Mouse (Mus musculus): ENCODE data around the gene Hoxd12.
A peak's percentile ranks its signal among the peaks of the same experiment; 100 is the strongest.

The Hoxd12 gene

GRCm38 (mm10) chr2:74663291-74663925 is 11.4 kb upstream of the Hoxd12 start:
- DNase-seq (ENCODE audit: low spot score), result peak; percentile 18

DNA sequence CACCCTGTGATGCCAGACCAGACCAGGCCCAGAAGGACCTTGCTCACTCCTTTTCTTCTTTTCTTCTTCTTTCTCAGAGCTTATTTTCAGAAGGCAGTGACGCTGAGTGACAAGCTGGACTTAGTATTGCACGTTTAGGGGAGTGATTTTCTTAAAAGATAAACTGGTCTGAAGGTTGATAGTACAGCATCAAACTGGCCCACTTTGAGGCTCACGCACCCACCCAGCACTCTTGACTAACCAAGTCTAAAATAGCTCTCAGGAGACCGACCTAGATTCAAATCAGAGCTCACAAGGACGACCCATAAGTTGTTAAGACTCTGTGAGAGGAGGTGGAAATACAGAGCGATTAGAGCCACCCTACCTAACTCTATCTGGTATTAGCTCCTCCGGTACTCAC is 8.4 kb upstream of the Hoxd12 start:
- no peak for DNase-seq (ENCODE audit: low spot score)

DNA sequence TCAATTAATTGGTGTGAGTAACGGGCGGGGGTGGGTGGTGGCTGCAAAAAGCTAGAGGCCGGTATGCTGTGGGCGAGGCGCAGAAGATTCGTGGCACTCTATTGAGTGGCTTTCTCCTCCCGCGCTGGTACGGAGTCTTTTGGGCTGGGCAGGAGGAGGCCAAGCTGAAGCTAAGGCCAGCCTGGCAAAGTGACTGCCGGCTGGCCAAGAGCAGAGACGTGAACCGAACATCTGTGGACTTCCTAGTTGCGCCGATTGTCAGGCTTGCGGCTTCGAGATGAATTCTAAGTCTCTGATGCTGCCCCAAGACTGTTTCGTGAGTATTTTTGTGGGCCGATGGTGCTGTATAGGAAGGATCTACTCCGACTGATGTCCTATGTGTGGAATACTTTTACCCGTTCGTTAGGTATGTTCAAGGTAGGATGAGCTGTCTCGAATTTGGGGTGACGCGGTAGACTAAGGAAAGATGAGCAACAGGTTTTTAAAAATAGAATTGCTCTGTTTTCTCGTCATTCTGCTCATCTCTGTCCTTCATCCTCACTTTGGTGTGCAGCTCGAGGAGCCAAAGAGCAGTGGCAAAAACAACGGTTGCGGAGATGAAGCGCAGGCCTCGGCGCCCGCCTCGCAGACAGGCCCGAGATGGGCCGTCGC is 7.5 kb upstream of the Hoxd12 start:
- no peak for DNase-seq (ENCODE audit: low spot score)

GRCm38 (mm10) chr2:74667842-74668357 is 6.9 kb upstream of the Hoxd12 start, which contains the start of gene Hoxd13:
Gene Hoxd13, plus strand, starts transcription at chr2:74668310.
- peak; percentile 17 for DNase-seq (ENCODE audit: low spot score)

GRCm38 (mm10) chr2:74668370-74669229 is 6.2 kb upstream of the Hoxd12 start:
- peak; percentile 11 for DNase-seq (ENCODE audit: low spot score)

DNA sequence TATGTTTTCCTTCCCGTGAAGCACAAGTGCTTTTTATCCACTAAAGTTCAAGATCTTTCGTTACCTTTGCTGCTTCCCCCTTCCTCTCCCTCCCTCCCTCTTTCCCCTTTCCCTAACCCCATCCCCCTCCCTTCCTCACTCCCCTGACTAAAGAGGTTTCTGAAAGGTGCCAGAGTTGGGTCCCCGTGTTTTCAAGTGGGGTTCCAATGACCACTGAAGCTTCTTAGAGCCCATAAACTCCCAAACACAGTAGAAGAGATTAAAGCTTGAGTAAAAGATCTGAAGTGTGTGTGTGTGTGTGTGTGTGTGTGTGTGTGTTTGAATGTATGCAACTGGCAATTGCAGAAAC is 5.6 kb upstream of the Hoxd12 start:
- no peak for DNase-seq (ENCODE audit: low spot score)

- no peak for DNase-seq (ENCODE audit: low spot score)
These were observed 5.1 kb upstream of the Hoxd12 start for GRCm38 (mm10) chr2:74669650-74670235.

GRCm38 (mm10) chr2:74670632-74671188 is 4.1 kb upstream of the Hoxd12 start:
- DNase-seq (ENCODE audit: low spot score), result no peak

GRCm38 (mm10) chr2:74671847-74672246 is 3.0 kb upstream of the Hoxd12 start:
- DNase-seq (ENCODE audit: low spot score), result no peak

DNA sequence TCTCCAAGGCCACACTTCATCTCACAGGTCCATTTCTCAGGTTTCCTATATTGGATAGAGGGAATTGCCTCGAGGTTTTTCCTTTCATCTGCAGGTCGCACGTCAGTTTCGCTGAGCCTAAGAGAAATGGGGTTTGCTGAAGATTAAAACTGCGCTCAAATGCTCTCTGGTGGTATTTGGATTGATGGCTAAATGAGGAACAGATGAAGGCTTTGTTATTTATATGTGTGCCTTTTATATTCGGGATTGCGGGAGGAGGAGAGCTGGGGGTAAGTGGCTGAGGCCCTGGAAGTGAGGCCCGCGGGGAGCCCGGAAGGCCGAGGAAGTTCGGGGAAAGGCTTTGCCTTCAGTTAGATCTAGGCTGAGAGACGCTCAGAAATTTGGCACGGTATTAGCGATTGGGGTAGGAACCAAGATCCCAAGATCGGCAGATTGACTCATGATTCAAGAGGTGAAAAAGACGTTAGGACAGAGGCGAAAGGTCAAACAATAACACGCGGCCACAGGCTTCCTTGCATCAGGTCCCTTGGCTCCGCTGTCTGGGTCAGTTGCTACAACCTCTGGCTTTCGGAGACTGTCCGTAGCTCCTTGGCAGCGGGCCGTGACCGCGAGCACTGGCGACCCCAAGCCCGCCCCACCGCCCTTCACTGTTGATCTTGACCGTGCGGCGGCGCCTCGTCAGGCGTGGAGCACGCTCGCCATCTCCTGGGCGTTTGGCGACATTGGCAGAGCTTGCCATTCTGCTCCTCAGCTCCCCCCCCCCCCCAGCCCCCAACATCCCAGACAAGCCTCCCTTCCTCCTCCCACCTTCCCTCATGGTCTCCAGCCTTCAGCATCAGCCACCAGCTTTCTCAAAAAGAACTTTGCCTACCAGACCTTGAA is 2.1 kb upstream of the Hoxd12 start:
- DNase-seq (ENCODE audit: low spot score), result peak; percentile 55

GRCm38 (mm10) chr2:74673835-74674425 is 883 bp upstream of the Hoxd12 start:
- no peak for DNase-seq (ENCODE audit: low spot score)

GRCm38 (mm10) chr2:74675666-74676282 is 961 bp downstream of the Hoxd12 start:
- DNase-seq (ENCODE audit: low spot score), result no peak

- no peak for DNase-seq (ENCODE audit: low spot score)
These were observed 1.7 kb downstream of the Hoxd12 start for GRCm38 (mm10) chr2:74676376-74677052.

DNA sequence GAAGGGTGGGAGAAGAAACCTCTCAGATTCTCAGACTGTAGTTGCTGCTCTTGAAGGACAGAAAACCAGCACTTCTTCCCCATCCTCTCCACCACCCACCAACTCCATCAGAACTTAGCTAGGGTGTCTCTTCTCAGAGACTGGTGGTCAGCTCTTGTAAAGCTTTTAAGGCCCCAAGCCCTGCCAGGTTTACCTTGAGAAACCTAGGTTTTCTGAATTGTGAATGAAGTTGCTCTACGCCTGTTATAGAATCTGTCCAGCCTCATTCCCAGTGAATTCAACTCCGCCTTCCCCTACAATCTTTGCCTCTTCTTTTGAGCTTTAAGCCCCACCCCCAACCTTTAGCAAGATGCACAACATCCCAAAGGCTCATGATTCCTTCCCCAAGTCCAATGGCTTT is 2.3 kb downstream of the Hoxd12 start:
- no peak for DNase-seq (ENCODE audit: low spot score)

DNA sequence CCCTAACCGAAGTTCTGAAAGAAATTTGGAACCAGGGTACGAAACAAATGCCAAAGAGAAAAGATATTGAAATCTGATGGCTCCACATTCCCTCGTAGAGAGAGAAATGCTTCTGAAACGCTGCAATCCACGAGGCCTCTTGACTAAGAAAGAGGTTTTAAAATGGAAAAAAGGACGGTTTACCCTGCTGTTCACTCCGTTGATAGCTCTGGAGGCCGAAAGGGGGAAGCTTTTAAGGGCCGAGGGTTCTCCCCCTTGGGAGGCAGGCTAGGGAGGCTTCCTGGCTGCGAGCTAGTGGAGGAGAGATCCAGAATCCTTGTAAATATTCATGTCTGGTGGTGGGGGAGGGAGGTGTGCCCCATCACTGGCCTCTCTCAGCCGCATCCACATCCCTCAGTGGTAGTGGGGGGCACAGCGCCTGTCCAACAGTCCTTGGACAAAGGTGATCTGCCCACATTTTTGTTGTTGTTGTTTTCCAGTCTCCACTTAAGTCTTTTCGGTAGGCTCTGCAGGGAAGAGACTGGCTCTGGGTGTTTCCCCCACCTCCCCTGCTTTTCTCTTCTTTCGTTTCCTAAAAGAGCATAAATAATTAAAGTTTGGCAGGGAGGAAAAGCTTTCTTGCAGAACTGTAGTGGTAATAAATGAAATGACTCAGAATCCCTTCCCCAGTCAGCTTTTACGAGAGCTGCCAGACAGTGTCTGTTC is 4.2 kb downstream of the Hoxd12 start, which contains the start of gene Hoxd11:
Gene Hoxd11, plus strand, starts transcription at position 667 of the 705 bp plus-strand sequence.
- DNase-seq (ENCODE audit: low spot score), result no peak

GRCm38 (mm10) chr2:74679596-74679971 is 4.8 kb downstream of the Hoxd12 start:
- DNase-seq (ENCODE audit: low spot score), result no peak

- DNase-seq (ENCODE audit: low spot score), result no peak
These were observed 5.2 kb downstream of the Hoxd12 start for GRCm38 (mm10) chr2:74679980-74680379.

GRCm38 (mm10) chr2:74680561-74681398 is 6.0 kb downstream of the Hoxd12 start:
- DNase-seq (ENCODE audit: low spot score), result no peak
